Mouse (Mus musculus): ENCODE results near the gene Bcl9l. TPM values are rescaled to one million over a fixed set of nuclear protein-coding genes. Genes with fewer than 3 reads are reported as not detected.

The Bcl9l gene
- polyA plus RNA-seq, 1 experiment from 2014 or later: 12.4 TPM

DNA sequence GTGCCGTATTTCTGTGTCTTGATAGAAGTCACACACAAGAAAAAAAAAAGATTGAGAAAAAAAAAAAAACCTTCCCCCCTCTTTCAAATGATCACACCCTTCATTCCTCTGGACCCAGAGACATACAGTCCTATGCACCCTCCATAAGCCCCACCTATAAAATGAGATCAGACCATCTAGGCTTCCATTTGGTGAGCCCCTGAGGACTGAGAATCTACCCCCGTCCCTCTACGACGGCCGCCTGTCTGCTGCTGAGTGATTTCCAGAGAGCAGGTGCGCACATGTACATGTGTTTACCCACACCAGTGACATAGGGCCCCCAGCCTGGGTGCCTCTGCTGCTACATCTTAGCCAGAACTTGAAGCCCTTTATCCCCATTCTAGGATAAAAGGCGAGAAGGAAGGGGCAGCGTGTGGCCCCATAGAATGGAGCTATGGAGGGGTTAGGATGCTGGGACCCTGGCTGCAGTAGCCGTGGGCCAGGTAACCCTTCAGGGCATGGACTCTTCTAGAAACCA is 27.8 kb downstream of the Bcl9l start:
- H3K9ac ChIP-seq (replicated peaks; ENCODE audit: low read length): peak overlapping the region; percentile 29
- no peak overlapping the region; the same call in 1 of the 2 replicates for H3K27ac ChIP-seq (ENCODE audit: low read length)
- no peak overlapping the region for H3K4me3 ChIP-seq (ENCODE audit: low read length)
- WGBS: 43% methylated on average over 9 of the region's 9 CpGs
- H3K27me3 ChIP-seq (ENCODE audit: insufficient read depth, low read length): no peaks in the 10 kb centered on the region
- no peak for ATAC-seq (ENCODE audit: low FRiP score, low TSS enrichment)
- peak overlapping the region; percentile 65 for H3K4me2 ChIP-seq (replicated peaks; ENCODE audit: low read depth, low read length)
- H3K9me3 ChIP-seq (ENCODE audit: low read length): no peaks in the 10 kb centered on the region
- H3K4me1 ChIP-seq (ENCODE audit: insufficient read depth, low read length): peaks cover 41% of the 10 kb centered on the region
- peaks cover 36% of the 10 kb centered on the region for H3K36me3 ChIP-seq (ENCODE audit: insufficient read depth, low read length)

GRCm38 (mm10) chr9:44510872-44511601 is 28.4 kb downstream of the Bcl9l start:
- no peak overlapping the region for H3K9ac ChIP-seq (replicated peaks; ENCODE audit: low read length)
- peaks cover 30% of the 10 kb centered on the region for H3K36me3 ChIP-seq (ENCODE audit: insufficient read depth, low read length)
- 56% methylated on average over 5 of the region's 5 CpGs for WGBS
- H3K4me1 ChIP-seq (ENCODE audit: insufficient read depth, low read length): peaks cover 36% of the 10 kb centered on the region
- no peaks in the 10 kb centered on the region for H3K27me3 ChIP-seq (ENCODE audit: insufficient read depth, low read length)
- no peak overlapping the region for H3K4me3 ChIP-seq (ENCODE audit: low read length)
- no peak overlapping the region for H3K4me2 ChIP-seq (replicated peaks; ENCODE audit: low read depth, low read length)
- ATAC-seq (ENCODE audit: low FRiP score, low TSS enrichment): no peak
- peak overlapping the region; percentile 3; the same call in 1 of the 2 replicates for H3K27ac ChIP-seq (ENCODE audit: low read length)
- no peaks in the 10 kb centered on the region for H3K9me3 ChIP-seq (ENCODE audit: low read length)

GRCm38 (mm10) chr9:44511935-44512716 is 29.5 kb downstream of the Bcl9l start:
- H3K27me3 ChIP-seq (ENCODE audit: insufficient read depth, low read length): no peaks in the 10 kb centered on the region
- no peak overlapping the region for H3K27ac ChIP-seq (ENCODE audit: low read length)
- H3K4me3 ChIP-seq (ENCODE audit: low read length): no peak overlapping the region
- no peaks in the 10 kb centered on the region for H3K9me3 ChIP-seq (ENCODE audit: low read length)
- ATAC-seq (ENCODE audit: low FRiP score, low TSS enrichment): no peak
- H3K36me3 ChIP-seq (ENCODE audit: insufficient read depth, low read length): peaks cover 19% of the 10 kb centered on the region
- peaks cover 35% of the 10 kb centered on the region for H3K4me1 ChIP-seq (ENCODE audit: insufficient read depth, low read length)
- H3K4me2 ChIP-seq (replicated peaks; ENCODE audit: low read depth, low read length): no peak overlapping the region
- WGBS: 62% methylated on average over 9 of the region's 9 CpGs
- H3K9ac ChIP-seq (replicated peaks; ENCODE audit: low read length): no peak overlapping the region

- Histone ChIP-seq H3K4me1 (ENCODE audit: insufficient read depth, low read length) (peaks cover 35% of the 10 kb centered on the region), H3K9me3 (ENCODE audit: low read length) (no peaks in the 10 kb centered on the region), H3K9ac (replicated peaks; ENCODE audit: low read length) (no peak overlapping the region), H3K36me3 (ENCODE audit: insufficient read depth, low read length) (peaks cover 14% of the 10 kb centered on the region), H3K27ac (ENCODE audit: low read length) (no peak overlapping the region), H3K4me2 (replicated peaks; ENCODE audit: low read depth, low read length) (no peak overlapping the region), H3K27me3 (ENCODE audit: insufficient read depth, low read length) (no peaks in the 10 kb centered on the region), H3K4me3 (ENCODE audit: low read length) (no peak overlapping the region)
- ATAC-seq (ENCODE audit: low FRiP score, low TSS enrichment): no peak
- 59% methylated on average over 3 of the region's 3 CpGs for WGBS
Measured at GRCm38 (mm10) chr9:44512717-44513003, 30.0 kb downstream of the Bcl9l start.

- WGBS: 87% methylated on average over 11 of the region's 11 CpGs
- ATAC-seq (ENCODE audit: low FRiP score, low TSS enrichment): no peak
Measured at GRCm38 (mm10) chr9:44513121-44513520, 30.5 kb downstream of the Bcl9l start.

DNA sequence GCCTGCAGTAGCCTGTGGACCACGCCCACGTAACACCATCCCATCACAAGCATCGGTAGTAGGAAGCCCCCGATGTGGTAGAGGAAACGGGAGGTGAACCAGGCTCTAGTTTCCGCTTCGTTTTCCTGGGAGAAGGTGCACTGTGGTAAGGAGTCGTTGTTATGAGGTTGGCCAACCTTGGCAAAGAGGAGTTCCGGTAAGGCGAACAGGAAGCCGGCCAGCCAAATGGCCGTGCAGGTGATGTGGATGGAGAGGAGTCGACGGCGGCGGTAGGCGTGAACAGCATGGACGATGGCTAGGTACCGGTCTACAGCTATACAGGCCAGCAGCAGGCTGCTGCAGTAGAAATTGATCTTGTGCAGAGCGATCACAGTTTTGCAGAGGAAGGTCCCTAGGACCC is 31.0 kb downstream of the Bcl9l start:
- H3K9me3 ChIP-seq (ENCODE audit: low read length): no peaks in the 10 kb centered on the region
- H3K4me1 ChIP-seq (ENCODE audit: insufficient read depth, low read length): peaks cover 35% of the 10 kb centered on the region
- WGBS: 69% methylated on average over 20 of the region's 20 CpGs
- no peak for ATAC-seq (ENCODE audit: low FRiP score, low TSS enrichment)
- H3K4me3 ChIP-seq (ENCODE audit: low read length): no peak overlapping the region
- peaks cover 4% of the 10 kb centered on the region for H3K36me3 ChIP-seq (ENCODE audit: insufficient read depth, low read length)
- no peak overlapping the region for H3K27ac ChIP-seq (ENCODE audit: low read length)
- H3K27me3 ChIP-seq (ENCODE audit: insufficient read depth, low read length): no peaks in the 10 kb centered on the region
- H3K4me2 ChIP-seq (replicated peaks; ENCODE audit: low read depth, low read length): no peak overlapping the region
- no peak overlapping the region for H3K9ac ChIP-seq (replicated peaks; ENCODE audit: low read length)

More at GRCm38 (mm10) chr9:44513121-44513520, 30.5 kb downstream of the Bcl9l start:
- H3K9me3 ChIP-seq (ENCODE audit: low read length): no peaks in the 10 kb centered on the region
- H3K36me3 ChIP-seq (ENCODE audit: insufficient read depth, low read length): peaks cover 9% of the 10 kb centered on the region
- H3K9ac ChIP-seq (replicated peaks; ENCODE audit: low read length): no peak overlapping the region
- no peaks in the 10 kb centered on the region for H3K27me3 ChIP-seq (ENCODE audit: insufficient read depth, low read length)
- no peak overlapping the region for H3K4me2 ChIP-seq (replicated peaks; ENCODE audit: low read depth, low read length)
- H3K27ac ChIP-seq (ENCODE audit: low read length): no peak overlapping the region
- H3K4me3 ChIP-seq (ENCODE audit: low read length): no peak overlapping the region
- H3K4me1 ChIP-seq (ENCODE audit: insufficient read depth, low read length): peaks cover 35% of the 10 kb centered on the region

DNA sequence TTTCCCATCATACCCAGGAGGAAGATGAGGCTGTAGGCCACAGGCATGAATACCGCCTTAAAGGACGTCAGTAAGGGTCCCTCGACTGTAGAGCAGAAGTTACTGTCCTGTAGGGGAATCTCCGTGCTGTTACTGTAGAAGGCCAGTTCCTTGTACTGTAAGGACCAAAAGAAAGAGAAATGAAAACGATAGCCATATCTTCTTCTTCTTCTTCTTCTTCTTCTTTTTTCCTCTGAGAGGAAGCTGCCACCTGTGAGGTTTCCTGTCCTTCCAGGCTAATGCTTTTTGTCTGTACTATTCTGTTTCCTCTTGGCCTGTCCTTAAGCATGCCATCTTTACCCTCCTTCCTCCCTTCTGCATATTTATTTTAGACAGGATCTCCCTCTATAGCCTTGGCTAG is 31.5 kb downstream of the Bcl9l start:
- H3K9me3 ChIP-seq (ENCODE audit: low read length): no peaks in the 10 kb centered on the region
- WGBS: 91% methylated on average over 5 of the region's 5 CpGs
- H3K27ac ChIP-seq (ENCODE audit: low read length): no peak overlapping the region
- H3K4me2 ChIP-seq (replicated peaks; ENCODE audit: low read depth, low read length): no peak overlapping the region
- ATAC-seq (ENCODE audit: low FRiP score, low TSS enrichment): no peak
- no peaks in the 10 kb centered on the region for H3K36me3 ChIP-seq (ENCODE audit: insufficient read depth, low read length)
- no peak overlapping the region for H3K9ac ChIP-seq (replicated peaks; ENCODE audit: low read length)
- H3K4me1 ChIP-seq (ENCODE audit: insufficient read depth, low read length): peaks cover 32% of the 10 kb centered on the region
- no peak overlapping the region for H3K4me3 ChIP-seq (ENCODE audit: low read length)
- H3K27me3 ChIP-seq (ENCODE audit: insufficient read depth, low read length): no peaks in the 10 kb centered on the region

DNA sequence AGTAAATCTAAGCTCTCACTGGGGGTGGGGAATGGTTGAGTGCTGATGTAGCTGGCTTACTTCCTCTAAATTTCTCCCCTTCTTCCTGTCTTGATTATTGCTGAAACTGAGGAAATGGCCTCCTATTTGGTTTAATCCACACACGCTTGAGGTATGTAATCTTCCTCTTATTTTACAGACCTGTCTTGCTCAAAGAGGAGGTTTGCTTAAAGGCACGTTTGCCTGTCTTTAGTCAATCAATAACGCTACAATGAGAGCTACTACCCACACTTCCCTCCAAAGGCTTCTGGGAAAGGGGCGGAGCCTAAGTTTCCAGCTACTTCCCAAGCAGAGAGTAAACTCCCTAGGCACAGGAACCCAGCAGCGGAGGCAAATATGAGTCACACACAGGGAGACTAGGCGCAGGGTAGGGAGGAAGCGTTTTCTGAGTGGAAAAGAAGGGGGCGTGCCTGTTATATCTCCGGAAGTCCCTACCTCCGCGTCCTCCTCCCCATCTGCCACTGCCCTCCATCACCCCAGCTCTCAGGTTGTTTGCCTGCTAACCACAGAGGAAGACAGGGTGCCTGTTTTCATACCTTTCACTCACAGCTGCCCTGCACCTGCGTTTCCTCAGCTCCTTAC is 32.6 kb downstream of the Bcl9l start:
- peak; percentile 70; the same call in 1 of the 2 replicates for ATAC-seq (ENCODE audit: low FRiP score, low TSS enrichment)
- Histone ChIP-seq H3K9ac (replicated peaks; ENCODE audit: low read length) (no peak overlapping the region), H3K4me3 (ENCODE audit: low read length) (no peak overlapping the region), H3K4me1 (ENCODE audit: insufficient read depth, low read length) (peaks cover 24% of the 10 kb centered on the region), H3K27me3 (ENCODE audit: insufficient read depth, low read length) (no peaks in the 10 kb centered on the region), H3K36me3 (ENCODE audit: insufficient read depth, low read length) (no peaks in the 10 kb centered on the region), H3K9me3 (ENCODE audit: low read length) (no peaks in the 10 kb centered on the region), H3K4me2 (replicated peaks; ENCODE audit: low read depth, low read length) (peak overlapping the region; percentile 28), H3K27ac (ENCODE audit: low read length) (peak overlapping the region; percentile 37)
- WGBS: 57% methylated on average over 12 of the region's 12 CpGs

DNA sequence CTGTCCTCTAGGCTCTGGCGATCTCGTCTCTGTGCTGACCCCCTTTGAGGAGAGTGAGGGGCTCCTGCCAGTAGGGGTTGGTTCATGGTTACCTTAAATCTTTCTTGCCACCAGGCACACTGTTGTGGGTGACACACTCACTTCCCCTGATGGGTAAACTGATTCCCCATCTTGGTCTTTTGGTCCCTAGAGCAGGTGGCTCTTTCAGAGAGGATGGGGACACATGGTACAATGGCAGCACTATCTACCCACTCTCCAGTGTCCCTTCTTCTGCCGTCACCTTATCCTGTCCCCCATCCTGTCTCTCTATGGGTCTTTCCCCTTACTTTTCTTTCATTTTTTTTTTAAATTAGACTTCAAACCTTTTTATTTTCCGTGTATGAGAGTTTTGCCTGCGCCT is 33.3 kb downstream of the Bcl9l start:
- 89% methylated on average over 5 of the region's 5 CpGs for WGBS
- peaks cover 19% of the 10 kb centered on the region for H3K4me1 ChIP-seq (ENCODE audit: insufficient read depth, low read length)
- H3K4me3 ChIP-seq (ENCODE audit: low read length): no peak overlapping the region
- no peaks in the 10 kb centered on the region for H3K27me3 ChIP-seq (ENCODE audit: insufficient read depth, low read length)
- no peaks in the 10 kb centered on the region for H3K9me3 ChIP-seq (ENCODE audit: low read length)
- peak overlapping the region; percentile 37 for H3K27ac ChIP-seq (ENCODE audit: low read length)
- H3K9ac ChIP-seq (replicated peaks; ENCODE audit: low read length): no peak overlapping the region
- no peaks in the 10 kb centered on the region for H3K36me3 ChIP-seq (ENCODE audit: insufficient read depth, low read length)
- ATAC-seq (ENCODE audit: low FRiP score, low TSS enrichment): no peak
- H3K4me2 ChIP-seq (replicated peaks; ENCODE audit: low read depth, low read length): no peak overlapping the region

Measured in kidney, embryonic 16.5 days (tissue).